Mouse (Mus musculus) embryonic facial prominence, embryonic 15.5 days (tissue): ENCODE data around the gene Mroh2a. TPM values are rescaled to one million over a fixed set of nuclear protein-coding genes. Genes with fewer than 3 reads are reported as not detected.

ENCODE experiments used
- ATAC-seq: fragments of 200-750 bp; cut with Nextera tagmentation; 2 replicates; pipeline ENCODE4 v1.8.0; 2017; ENCODE audit warnings: low read depth, moderate TSS enrichment; ENCODE audit not compliant: insufficient number of reproducible peaks, low FRiP score, low TSS enrichment
- H3K27ac ChIP-seq: fragments of 300-500 bp; sonication (generic); replicated peaks from 2 replicates; pipeline ENCODE4 v1.5.1; 2015; ENCODE audit warnings: mild to moderate bottlenecking, inconsistent platforms
- H3K27me3 ChIP-seq: fragments of 300-500 bp; sonication (generic); 2 replicates; pipeline ENCODE4 v1.6.1; 2015; ENCODE audit warnings: inconsistent platforms
- H3K36me3 ChIP-seq: fragments of 300-500 bp; sonication (generic); 2 replicates; pipeline ENCODE4 v1.6.1; 2015; ENCODE audit warnings: mild to moderate bottlenecking, inconsistent platforms
- H3K4me1 ChIP-seq: fragments of 300-500 bp; sonication (generic); 2 replicates; pipeline ENCODE4 v1.6.1; 2015; ENCODE audit warnings: inconsistent platforms
- H3K4me2 ChIP-seq: fragments of 300-500 bp; sonication (generic); replicated peaks from 2 replicates; pipeline ENCODE4 v1.6.1; 2015; ENCODE audit warnings: mild to moderate bottlenecking, inconsistent platforms
- H3K4me3 ChIP-seq: fragments of 300-500 bp; sonication (generic); replicated peaks from 2 replicates; pipeline ENCODE4 v1.5.1; 2015; ENCODE audit warnings: mild to moderate bottlenecking, inconsistent platforms
- H3K9ac ChIP-seq: fragments of 300-500 bp; sonication (generic); 2 replicates; pipeline ENCODE4 v1.6.1; 2015; ENCODE audit warnings: inconsistent platforms
- H3K9me3 ChIP-seq: fragments of 300-500 bp; sonication (generic); replicated peaks from 2 replicates; pipeline ENCODE4 v1.6.1; 2016; ENCODE audit warnings: inconsistent platforms
- WGBS: fragments of 180-500 bp; shearing (Covaris S2); methylation state at CpG from one replicate; pipeline ENCODE4 v1.1.7; 2015; 5-methylcytosine and 5-hydroxymethylcytosine counted together
- polyA plus RNA-seq: library from polyadenylated mRNA; unstranded; fragments of >200 nt; fragmentation: Nextera tagmentation; extraction: Ambion mirVana; gene quantifications from 2 replicates; pipeline ENCODE4 v1.2.1, GENCODE M21; 2015

Mroh2a gene
- polyA plus RNA-seq, 1 experiment from 2014 or later = 1.4 TPM

- WGBS = 57% methylated on average over 3 of the region's 3 CpGs
These were observed 55.5 kb downstream of the Mroh2a start for GRCm38 (mm10) chr1:88282301-88282700.

GRCm38 (mm10) chr1:88283376-88284227 is 56.8 kb downstream of the Mroh2a start:
- H3K36me3 ChIP-seq = no peaks in the 10 kb centered on the region
- no peaks in the 10 kb centered on the region for H3K4me1 ChIP-seq
- no peak overlapping the region for H3K9ac ChIP-seq
- peaks cover 13% of the 10 kb centered on the region; the same call in 1 of the 2 replicates for H3K9me3 ChIP-seq
- no peak overlapping the region for H3K4me2 ChIP-seq
- no peaks in the 10 kb centered on the region for H3K27me3 ChIP-seq
- ATAC-seq = no peak
- H3K4me3 ChIP-seq = no peak overlapping the region
- H3K27ac ChIP-seq = no peak overlapping the region
- 78% methylated on average over 15 of the region's 15 CpGs for WGBS

More at GRCm38 (mm10) chr1:88282301-88282700, 55.5 kb downstream of the Mroh2a start:
- no peak overlapping the region for H3K27ac ChIP-seq
- H3K4me1 ChIP-seq = peaks cover 9% of the 10 kb centered on the region; the same call in 1 of the 2 replicates
- H3K4me2 ChIP-seq = no peak overlapping the region
- no peak overlapping the region for H3K9ac ChIP-seq
- H3K4me3 ChIP-seq = no peak overlapping the region
- H3K36me3 ChIP-seq = no peaks in the 10 kb centered on the region
- H3K27me3 ChIP-seq = no peaks in the 10 kb centered on the region
- peaks cover 10% of the 10 kb centered on the region; the same call in 1 of the 2 replicates for H3K9me3 ChIP-seq
- no peak for ATAC-seq

- no peaks in the 10 kb centered on the region for H3K36me3 ChIP-seq
- no peaks in the 10 kb centered on the region for H3K4me1 ChIP-seq
- no peaks in the 10 kb centered on the region for H3K27me3 ChIP-seq
- no peak overlapping the region for H3K4me3 ChIP-seq
- peak; percentile 12; the same call in 1 of the 2 replicates for ATAC-seq
- 61% methylated on average over 10 of the region's 10 CpGs for WGBS
- peaks cover 13% of the 10 kb centered on the region; the same call in 1 of the 2 replicates for H3K9me3 ChIP-seq
- H3K9ac ChIP-seq = no peak overlapping the region
- no peak overlapping the region for H3K4me2 ChIP-seq
- H3K27ac ChIP-seq = no peak overlapping the region
These were observed 57.6 kb downstream of the Mroh2a start for GRCm38 (mm10) chr1:88284228-88284945.

- no peaks in the 10 kb centered on the region for H3K27me3 ChIP-seq
- no peak overlapping the region for H3K4me3 ChIP-seq
- 62% methylated on average over 7 of the region's 7 CpGs for WGBS
- H3K27ac ChIP-seq = no peak overlapping the region
- H3K9ac ChIP-seq = no peak overlapping the region
- peaks cover 13% of the 10 kb centered on the region; the same call in 1 of the 2 replicates for H3K9me3 ChIP-seq
- no peaks in the 10 kb centered on the region for H3K36me3 ChIP-seq
- no peak for ATAC-seq
- H3K4me1 ChIP-seq = no peaks in the 10 kb centered on the region
- H3K4me2 ChIP-seq = no peak overlapping the region
These were observed 58.1 kb downstream of the Mroh2a start for GRCm38 (mm10) chr1:88284946-88285320.

- Histone ChIP-seq H3K9ac (no peak overlapping the region), H3K36me3 (no peaks in the 10 kb centered on the region), H3K4me3 (no peak overlapping the region), H3K4me1 (no peaks in the 10 kb centered on the region), H3K4me2 (no peak overlapping the region), H3K27me3 (no peaks in the 10 kb centered on the region), H3K9me3 (peaks cover 18% of the 10 kb centered on the region; the same call in 1 of the 2 replicates), H3K27ac (no peak overlapping the region)
- WGBS = 65% methylated on average over 5 of the region's 5 CpGs
- ATAC-seq = no peak
These were observed 58.9 kb downstream of the Mroh2a start for GRCm38 (mm10) chr1:88285652-88286051.

- Histone ChIP-seq H3K36me3 (no peaks in the 10 kb centered on the region), H3K27ac (no peak overlapping the region), H3K4me1 (no peaks in the 10 kb centered on the region), H3K9me3 (peaks cover 21% of the 10 kb centered on the region), H3K4me3 (no peak overlapping the region), H3K4me2 (no peak overlapping the region), H3K9ac (no peak overlapping the region), H3K27me3 (no peaks in the 10 kb centered on the region)
- 80% methylated on average over 15 of the region's 15 CpGs for WGBS
- no peak for ATAC-seq
These were observed 59.5 kb downstream of the Mroh2a start for GRCm38 (mm10) chr1:88286136-88286845.

- no peak for ATAC-seq
- Histone ChIP-seq H3K4me1 (no peaks in the 10 kb centered on the region), H3K27me3 (no peaks in the 10 kb centered on the region), H3K4me2 (no peak overlapping the region), H3K36me3 (no peaks in the 10 kb centered on the region), H3K9ac (no peak overlapping the region), H3K9me3 (peaks cover 29% of the 10 kb centered on the region), H3K27ac (no peak overlapping the region), H3K4me3 (no peak overlapping the region)
- WGBS = 71% methylated on average over 13 of the region's 13 CpGs
These were observed 60.3 kb downstream of the Mroh2a start for GRCm38 (mm10) chr1:88286887-88287696.

GRCm38 (mm10) chr1:88287697-88287980 is 60.9 kb downstream of the Mroh2a start:
- Histone ChIP-seq H3K9ac (no peak overlapping the region), H3K36me3 (no peaks in the 10 kb centered on the region), H3K27ac (no peak overlapping the region), H3K4me1 (no peaks in the 10 kb centered on the region), H3K27me3 (no peaks in the 10 kb centered on the region), H3K4me3 (no peak overlapping the region), H3K9me3 (peaks cover 29% of the 10 kb centered on the region), H3K4me2 (no peak overlapping the region)
- WGBS = 38% methylated on average over 5 of the region's 5 CpGs
- no peak for ATAC-seq

- 42% methylated on average over 3 of the region's 3 CpGs for WGBS
- ATAC-seq = no peak
- H3K4me3 ChIP-seq = no peak overlapping the region
- H3K4me2 ChIP-seq = no peak overlapping the region
- H3K36me3 ChIP-seq = no peaks in the 10 kb centered on the region
- no peak overlapping the region for H3K9ac ChIP-seq
- H3K27me3 ChIP-seq = no peaks in the 10 kb centered on the region
- H3K9me3 ChIP-seq = peaks cover 29% of the 10 kb centered on the region
- no peak overlapping the region for H3K27ac ChIP-seq
- H3K4me1 ChIP-seq = no peaks in the 10 kb centered on the region
These were observed 61.4 kb downstream of the Mroh2a start for GRCm38 (mm10) chr1:88288056-88288788.

- no peaks in the 10 kb centered on the region for H3K27me3 ChIP-seq
- H3K4me2 ChIP-seq = no peak overlapping the region
- peaks cover 29% of the 10 kb centered on the region for H3K9me3 ChIP-seq
- H3K9ac ChIP-seq = no peak overlapping the region
- no peak overlapping the region for H3K27ac ChIP-seq
- no peak overlapping the region for H3K4me3 ChIP-seq
- ATAC-seq = no peak
- H3K4me1 ChIP-seq = no peaks in the 10 kb centered on the region
- WGBS = 73% methylated on average over 3 of the region's 3 CpGs
- H3K36me3 ChIP-seq = no peaks in the 10 kb centered on the region
These were observed 62.0 kb downstream of the Mroh2a start for GRCm38 (mm10) chr1:88288789-88289127.
